Mouse (Mus musculus): Measurements from ENCODE around the gene Rlbp1. TPM values are rescaled to one million over a fixed set of nuclear protein-coding genes. Genes with fewer than 3 reads are reported as not detected.

Rlbp1 gene
- polyA plus RNA-seq, 1 experiment from 2014 or later, result 0.55 TPM

- Histone ChIP-seq H3K27ac (replicated peaks; ENCODE audit: low read depth, low read length) (no peak overlapping the region), H3K9ac (ENCODE audit: low read length) (no peak overlapping the region), H3K4me3 (ENCODE audit: low read depth, low read length) (no peak overlapping the region), H3K4me2 (ENCODE audit: low read depth, severe bottlenecking) (no peak overlapping the region), H3K4me1 (ENCODE audit: control insufficient read depth, insufficient read depth, low read length) (no peaks in the 10 kb centered on the region), H3K9me3 (ENCODE audit: control insufficient read depth, low read length) (no peaks in the 10 kb centered on the region), H3K36me3 (ENCODE audit: control insufficient read depth, insufficient read depth, low read length) (peaks cover 8% of the 10 kb centered on the region; the same call in 1 of the 2 replicates), H3K27me3 (ENCODE audit: control insufficient read depth, insufficient read depth, low read length) (no peaks in the 10 kb centered on the region)
- ATAC-seq (ENCODE audit: insufficient number of reproducible peaks, low FRiP score, low TSS enrichment, low read depth) (no peak), DNase-seq (ENCODE audit: low spot score) (no peak)
- WGBS, result 93% methylated on average over 5 of the region's 5 CpGs
These were observed 58.1 kb downstream of the Rlbp1 start for GRCm38 (mm10) chr7:79328769-79329168.

Other genes starting within 250 kb of the Rlbp1 start
- gene Mfge8, start 238.0 kb downstream of the Rlbp1 start, polyA plus RNA-seq (2014; fragmentation: Nextera tagmentation; extraction: Ambion mirVana), result 154 and 157 TPM in 2 replicates
- gene Abhd2, start 113.8 kb downstream of the Rlbp1 start, polyA plus RNA-seq (2014; fragmentation: Nextera tagmentation; extraction: Ambion mirVana), result 8.8 and 9.8 TPM in 2 replicates
- 17.7 and 22.1 TPM in 2 replicates for gene Fanci, start 4.9 kb upstream of the Rlbp1 start, polyA plus RNA-seq (2014; fragmentation: Nextera tagmentation; extraction: Ambion mirVana)
- 32.1 and 36.6 TPM in 2 replicates for gene Polg, start 79.3 kb upstream of the Rlbp1 start, polyA plus RNA-seq (2014; fragmentation: Nextera tagmentation; extraction: Ambion mirVana)
- gene Rhcg, start 230.6 kb upstream of the Rlbp1 start, polyA plus RNA-seq (2014; fragmentation: Nextera tagmentation; extraction: Ambion mirVana), result not detected in 2 replicates